Mouse (Mus musculus) ES-E14 (cell line): ENCODE results near the gene Krtcap2.

ENCODE experiments used
- MAFK ChIP-seq: IDR thresholded peaks from 2 replicates; pipeline ENCODE4 v1.6.1; 2014; ENCODE audit warnings: mild to moderate bottlenecking, low read depth, low read length, inconsistent platforms; ENCODE audit not compliant: insufficient read depth
- ZNF384 ChIP-seq: IDR thresholded peaks from 2 replicates; pipeline ENCODE4 v1.6.1; 2012; ENCODE audit warnings: low read depth, low read length, inconsistent platforms

DNA sequence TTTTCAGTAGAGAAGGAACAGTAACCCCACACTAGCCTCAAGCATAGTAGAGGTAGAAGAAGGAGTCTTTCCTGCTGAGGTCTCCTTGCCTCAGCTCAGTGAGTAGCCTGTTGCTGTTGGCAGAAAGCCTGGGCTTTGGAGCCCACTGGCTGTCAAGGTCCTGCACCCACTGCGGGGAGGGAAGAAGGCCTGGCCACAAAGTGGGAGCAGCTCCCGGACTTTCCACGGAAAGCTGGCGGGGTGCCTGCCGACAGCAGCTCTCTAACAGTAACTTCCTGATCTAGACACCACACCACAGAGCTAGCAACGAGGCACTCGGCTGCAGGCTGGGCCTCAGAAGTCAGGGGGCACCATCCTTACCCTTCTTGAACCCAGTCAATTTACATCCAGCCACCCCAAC lies 35.0 kb upstream of the Krtcap2 start:
- TF ChIP-seq ZNF384 (no peak), MAFK (no peak)
